ENCODE assay signal across 8 mouse cellular contexts in genomic region chr19:60580582-60581339, GRCm38 (mm10). TPM values are rescaled to one million over a fixed set of nuclear protein-coding genes. Genes with fewer than 3 reads are reported as not detected.
DNase-seq lines count a peak whose midpoint lies in the region; ATAC-seq and TF ChIP-seq lines count a peak whose summit lies in the region.

Gene Cacul1 (minus strand): TSS chr19:60581025.

- TF ChIP-seq CTCF in kidney, postnatal 0 days (IDR thresholded peaks at IDR 0.05; ENCODE audit: low read depth), result no peak

- H3K9me3 ChIP-seq in heart, embryonic 12.5 days (replicated peaks), result no peaks in the 10 kb centered on the region
- no peaks in the 10 kb centered on the region for H3K9me3 ChIP-seq in kidney, postnatal 0 days (replicated peaks; ENCODE audit: low read length)
- H3K9me3 ChIP-seq in liver, embryonic 11.5 days (ENCODE audit: control insufficient read depth, low read length), result no peaks in the 10 kb centered on the region
- no peaks in the 10 kb centered on the region for H3K9me3 ChIP-seq in stomach, embryonic 14.5 days (ENCODE audit: control insufficient read depth, low read depth, low read length)

- H3K36me3 ChIP-seq in heart, embryonic 12.5 days, result no peaks in the 10 kb centered on the region
- H3K36me3 ChIP-seq in kidney, postnatal 0 days (ENCODE audit: insufficient read depth, low read length), result no peaks in the 10 kb centered on the region
- H3K36me3 ChIP-seq in liver, embryonic 11.5 days (ENCODE audit: control insufficient read depth, insufficient read depth, low read length), result no peaks in the 10 kb centered on the region
- no peaks in the 10 kb centered on the region for H3K36me3 ChIP-seq in stomach, embryonic 14.5 days (ENCODE audit: control insufficient read depth, insufficient read depth, low read length)

- peak within 1 kb of the TSS; percentile 94 for H3K27ac ChIP-seq in heart, embryonic 12.5 days (ENCODE audit: poor library complexity, severe bottlenecking)
- H3K27ac ChIP-seq in kidney, postnatal 0 days, result peak within 1 kb of the TSS; percentile 94
- peak within 1 kb of the TSS; percentile 90 for H3K27ac ChIP-seq in liver, embryonic 11.5 days (ENCODE audit: low read depth, low read length)
- H3K27ac ChIP-seq in stomach, embryonic 14.5 days (ENCODE audit: low read length), result peak within 1 kb of the TSS; percentile 94

- peak within 1 kb of the TSS; percentile 98 for H3K9ac ChIP-seq in heart, embryonic 12.5 days
- peak within 1 kb of the TSS; percentile 91 for H3K9ac ChIP-seq in kidney, postnatal 0 days (ENCODE audit: low read depth, low read length)
- peak within 1 kb of the TSS; percentile 95 for H3K9ac ChIP-seq in liver, embryonic 11.5 days (ENCODE audit: low read depth, low read length)
- H3K9ac ChIP-seq in stomach, embryonic 14.5 days (replicated peaks; ENCODE audit: low read depth, low read length), result peak within 1 kb of the TSS; percentile 94

- H3K4me1 ChIP-seq in heart, embryonic 12.5 days (replicated peaks), result peaks cover 13% of the 10 kb centered on the region
- peaks cover 11% of the 10 kb centered on the region; the same call in 1 of the 2 replicates for H3K4me1 ChIP-seq in kidney, postnatal 0 days (replicated peaks; ENCODE audit: insufficient read depth, low read length)
- H3K4me1 ChIP-seq in liver, embryonic 11.5 days (replicated peaks; ENCODE audit: control insufficient read depth, insufficient read depth, low read length), result peaks cover 4% of the 10 kb centered on the region
- peaks cover 8% of the 10 kb centered on the region; the same call in 1 of the 2 replicates for H3K4me1 ChIP-seq in stomach, embryonic 14.5 days (ENCODE audit: control insufficient read depth, insufficient read depth, low read length)

- DNase-seq in CD4-positive helper T cell, adult 2 months (ENCODE audit: low read depth, low spot score), result peak; percentile 97
- peak; percentile 93 for DNase-seq in brain, embryonic 18.5 days (ENCODE audit: low read depth, low spot score)
- DNase-seq in kidney, postnatal 0 days (ENCODE audit: low spot score), result peak; percentile 100
- peak; percentile 97 for DNase-seq in liver, embryonic 11.5 days (ENCODE audit: low spot score)
- peak; percentile 95 for DNase-seq in naive thymus-derived CD4-positive, alpha-beta T cell, adult 2 months (ENCODE audit: low read depth)

- peak within 1 kb of the TSS; percentile 97 for H3K4me3 ChIP-seq in heart, embryonic 12.5 days
- peak within 1 kb of the TSS; percentile 83 for H3K4me3 ChIP-seq in kidney, postnatal 0 days (replicated peaks; ENCODE audit: low read depth, low read length)
- H3K4me3 ChIP-seq in liver, embryonic 11.5 days (ENCODE audit: low read depth, low read length), result peak within 1 kb of the TSS; percentile 93
- H3K4me3 ChIP-seq in stomach, embryonic 14.5 days (ENCODE audit: low read depth, low read length), result peak within 1 kb of the TSS; percentile 97

- ATAC-seq in erythroid progenitor cell, adult 5-6 weeks (replicated peaks; ENCODE audit: low FRiP score, poor library complexity, severe bottlenecking), result peak; percentile 90
- ATAC-seq in heart, embryonic 12.5 days (ENCODE audit: insufficient number of reproducible peaks, low FRiP score), result peak; percentile 97
- ATAC-seq in kidney, postnatal 0 days (replicated peaks; ENCODE audit: low FRiP score, low read depth), result peak; percentile 99
- ATAC-seq in liver, embryonic 11.5 days (replicated peaks; ENCODE audit: low FRiP score), result peak; percentile 97
- peak; percentile 97 for ATAC-seq in stomach, embryonic 14.5 days (ENCODE audit: insufficient number of reproducible peaks, insufficient read depth, low FRiP score, low read depth)

- H3K4me2 ChIP-seq in heart, embryonic 12.5 days, result peak within 1 kb of the TSS; percentile 90
- peak within 1 kb of the TSS; percentile 68 for H3K4me2 ChIP-seq in kidney, postnatal 0 days (ENCODE audit: low read length)
- peak within 1 kb of the TSS; percentile 75 for H3K4me2 ChIP-seq in liver, embryonic 11.5 days
- peak within 1 kb of the TSS; percentile 69 for H3K4me2 ChIP-seq in stomach, embryonic 14.5 days (replicated peaks; ENCODE audit: low read depth, low read length)

- H3K27me3 ChIP-seq in heart, embryonic 12.5 days (replicated peaks), result no peaks in the 10 kb centered on the region
- H3K27me3 ChIP-seq in kidney, postnatal 0 days (ENCODE audit: insufficient read depth, low read length), result no peaks in the 10 kb centered on the region
- H3K27me3 ChIP-seq in liver, embryonic 11.5 days (replicated peaks; ENCODE audit: control insufficient read depth, insufficient read depth, low read length), result no peaks in the 10 kb centered on the region
- H3K27me3 ChIP-seq in stomach, embryonic 14.5 days (ENCODE audit: control insufficient read depth, insufficient read depth, low read length), result no peaks in the 10 kb centered on the region

- WGBS in heart, embryonic 12.5 days, result under 1% methylated on average over 64 of the region's 64 CpGs
- WGBS in kidney, postnatal 0 days, result under 1% methylated on average over 61 of the region's 64 CpGs
- WGBS in liver, embryonic 11.5 days, result under 1% methylated on average over 64 of the region's 64 CpGs
- WGBS in stomach, embryonic 14.5 days, result under 1% methylated on average over 61 of the region's 64 CpGs

RNA-seq across cellular contexts. Expression of gene Cacul1, which starts in this region (rescaled TPM):
- 9.0 and 24.3 TPM in 2 replicates for total RNA-seq in erythroid progenitor cell, adult 5-6 weeks (2015; ENCODE audit: low replicate concordance)
- 6.8 and 16.2 TPM in 2 replicates for total RNA-seq in erythroid progenitor cell, adult 5-6 weeks (2017; ENCODE audit: low replicate concordance)
- polyA plus RNA-seq in heart, embryonic 12.5 days (2016; fragmentation: Nextera tagmentation; extraction: Ambion mirVana), result 23.5 and 27.8 TPM in 2 replicates
- polyA plus RNA-seq in kidney, postnatal 0 days (2015; fragmentation: Nextera tagmentation; extraction: Ambion mirVana), result 17.8 and 20.0 TPM in 2 replicates
- 22.1 and 26.9 TPM in 2 replicates for polyA plus RNA-seq in liver, embryonic 11.5 days (2014; fragmentation: Nextera tagmentation; extraction: Ambion mirVana)
- polyA plus RNA-seq in stomach, embryonic 14.5 days (2014; fragmentation: Nextera tagmentation; extraction: Ambion mirVana), result 26.4 and 31.1 TPM in 2 replicates

Comparison
In these comparisons a context has a peak if more than half of its experiments do, and no peak if none do; other contexts are left out.
1. Peak in every context shown above with its lines: DNase-seq, ATAC-seq, H3K4me3 ChIP-seq and H3K27ac ChIP-seq.